Mouse (Mus musculus): ENCODE results near the gene Gm45785. TPM values are rescaled to one million over a fixed set of nuclear protein-coding genes. Genes with fewer than 3 reads are reported as not detected.

The Gm45785 gene
- polyA plus RNA-seq, 1 experiment from 2014 or later = not detected

Other genes starting within 250 kb of the Gm45785 start
- gene Olfr61, start 227.4 kb downstream of the Gm45785 start, polyA plus RNA-seq (2015; fragmentation: Nextera tagmentation; extraction: Ambion mirVana) = not detected in 2 replicates
- gene Olfr53, start 209.9 kb downstream of the Gm45785 start, polyA plus RNA-seq (2015; fragmentation: Nextera tagmentation; extraction: Ambion mirVana) = not detected in 2 replicates
- gene Olfr539, start 196.4 kb downstream of the Gm45785 start, polyA plus RNA-seq (2015; fragmentation: Nextera tagmentation; extraction: Ambion mirVana) = 0.01 TPM in 1 of 2 replicates, not detected in the other
- not detected in 2 replicates for gene Olfr45, start 174.4 kb downstream of the Gm45785 start, polyA plus RNA-seq (2015; fragmentation: Nextera tagmentation; extraction: Ambion mirVana)
- not detected in 2 replicates for gene Olfr541, start 159.1 kb downstream of the Gm45785 start, polyA plus RNA-seq (2015; fragmentation: Nextera tagmentation; extraction: Ambion mirVana)
- gene Cyp2e1, start 92.6 kb downstream of the Gm45785 start, polyA plus RNA-seq (2015; fragmentation: Nextera tagmentation; extraction: Ambion mirVana) = not detected in 2 replicates
- gene Syce1, start 68.5 kb downstream of the Gm45785 start, polyA plus RNA-seq (2015; fragmentation: Nextera tagmentation; extraction: Ambion mirVana) = 0.28 TPM in 1 of 2 replicates, not detected in the other
- 8.7 and 10.6 TPM in 2 replicates for gene Zfp941, start 34.2 kb downstream of the Gm45785 start, polyA plus RNA-seq (2015; fragmentation: Nextera tagmentation; extraction: Ambion mirVana)
- gene Urah, start 21.3 kb downstream of the Gm45785 start, polyA plus RNA-seq (2015; fragmentation: Nextera tagmentation; extraction: Ambion mirVana) = not detected in 2 replicates
- gene Scgb1c1, start 10.8 kb downstream of the Gm45785 start, polyA plus RNA-seq (2015; fragmentation: Nextera tagmentation; extraction: Ambion mirVana) = not detected in 2 replicates
- gene Odf3, start 8.5 kb downstream of the Gm45785 start, polyA plus RNA-seq (2015; fragmentation: Nextera tagmentation; extraction: Ambion mirVana) = not detected in 2 replicates
- 65.7 and 80.4 TPM in 2 replicates for gene Ric8a, start 626 bp upstream of the Gm45785 start, polyA plus RNA-seq (2015; fragmentation: Nextera tagmentation; extraction: Ambion mirVana)
- gene Bet1l, start 1.2 kb upstream of the Gm45785 start, polyA plus RNA-seq (2015; fragmentation: Nextera tagmentation; extraction: Ambion mirVana) = 34.6 and 38.7 TPM in 2 replicates
- 310 and 318 TPM in 2 replicates for gene Psmd13, start 25.6 kb upstream of the Gm45785 start, polyA plus RNA-seq (2015; fragmentation: Nextera tagmentation; extraction: Ambion mirVana)
- gene Sirt3, start 26.0 kb upstream of the Gm45785 start, polyA plus RNA-seq (2015; fragmentation: Nextera tagmentation; extraction: Ambion mirVana) = 29.4 and 31.0 TPM in 2 replicates
- gene Cox8b, start 44.1 kb upstream of the Gm45785 start, polyA plus RNA-seq (2015; fragmentation: Nextera tagmentation; extraction: Ambion mirVana) = not detected in 2 replicates
- 0.22 and 0.28 TPM in 2 replicates for gene Nlrp6, start 64.6 kb upstream of the Gm45785 start, polyA plus RNA-seq (2015; fragmentation: Nextera tagmentation; extraction: Ambion mirVana)
- 8.2 and 9.4 TPM in 2 replicates for gene Pgghg, start 85.1 kb upstream of the Gm45785 start, polyA plus RNA-seq (2015; fragmentation: Nextera tagmentation; extraction: Ambion mirVana)
- gene Ifitm5, start 94.0 kb upstream of the Gm45785 start, polyA plus RNA-seq (2015; fragmentation: Nextera tagmentation; extraction: Ambion mirVana) = 0.45 and 0.64 TPM in 2 replicates
- gene Gm45717, start 99.6 kb upstream of the Gm45785 start, polyA plus RNA-seq (2015; fragmentation: Nextera tagmentation; extraction: Ambion mirVana) = not detected in 2 replicates
- gene Ifitm2, start 99.7 kb upstream of the Gm45785 start, polyA plus RNA-seq (2015; fragmentation: Nextera tagmentation; extraction: Ambion mirVana) = 147 and 153 TPM in 2 replicates
- gene Ifitm1, start 110.9 kb upstream of the Gm45785 start, polyA plus RNA-seq (2015; fragmentation: Nextera tagmentation; extraction: Ambion mirVana) = 2.7 and 4.8 TPM in 2 replicates
- gene Ifitm3, start 154.4 kb upstream of the Gm45785 start, polyA plus RNA-seq (2015; fragmentation: Nextera tagmentation; extraction: Ambion mirVana) = 12.7 and 18.1 TPM in 2 replicates
- not detected in 2 replicates for gene Ifitm6, start 161.6 kb upstream of the Gm45785 start, polyA plus RNA-seq (2015; fragmentation: Nextera tagmentation; extraction: Ambion mirVana)
- gene Gm17387, start 172.8 kb upstream of the Gm45785 start, polyA plus RNA-seq (2015; fragmentation: Nextera tagmentation; extraction: Ambion mirVana) = not detected in 2 replicates
- 33.0 and 34.7 TPM in 2 replicates for gene B4galnt4, start 204.8 kb upstream of the Gm45785 start, polyA plus RNA-seq (2015; fragmentation: Nextera tagmentation; extraction: Ambion mirVana)
- gene Pkp3, start 221.9 kb upstream of the Gm45785 start, polyA plus RNA-seq (2015; fragmentation: Nextera tagmentation; extraction: Ambion mirVana) = 0.25 TPM in 1 of 2 replicates, not detected in the other
- gene Sigirr, start 244.2 kb upstream of the Gm45785 start, polyA plus RNA-seq (2015; fragmentation: Nextera tagmentation; extraction: Ambion mirVana) = 1.5 and 1.7 TPM in 2 replicates